ENCODE assay signal across 25 mouse cellular contexts in the genomic region with DNA sequence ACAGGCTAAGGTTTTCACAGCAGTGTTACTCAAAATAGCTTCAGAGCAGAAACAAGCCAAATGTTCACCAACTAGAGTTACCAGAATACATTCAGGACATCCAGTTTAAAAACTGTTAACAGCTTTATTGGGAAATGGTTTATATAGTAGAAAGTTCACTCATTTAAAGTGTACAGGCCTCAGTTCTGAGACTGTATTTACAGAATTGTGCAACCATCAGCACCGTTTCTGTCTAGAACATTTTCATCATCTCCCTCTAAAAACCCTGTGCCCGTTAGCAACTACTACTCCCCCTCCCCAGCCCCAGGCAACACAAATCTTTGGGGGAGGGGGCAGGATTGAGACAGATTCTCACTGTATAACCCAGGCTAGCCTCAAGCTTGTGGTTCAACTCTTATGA. TPM values are rescaled to one million over a fixed set of nuclear protein-coding genes. Genes with fewer than 3 reads are reported as not detected.
DNase-seq lines count a peak whose midpoint lies in the region; ATAC-seq and TF ChIP-seq lines count a peak whose summit lies in the region.
"Had no signal": no experiment of that assay in that cellular context is flagged by ENCODE, and none has a peak within 500 bp of the region (broad histone marks: within the 10 kb centered on the region; RNA-seq: fewer than 3 reads in every experiment).

No protein-coding gene starts in this region.

- H3K4me2 ChIP-seq in heart, embryonic 11.5 days, result no peak overlapping the region
- no peak overlapping the region for H3K4me2 ChIP-seq in liver, embryonic 12.5 days
- H3K4me2 ChIP-seq in midbrain, embryonic 11.5 days, result no peak overlapping the region
- H3K4me2 ChIP-seq in midbrain, embryonic 13.5 days (replicated peaks), result no peak overlapping the region
- H3K4me2 ChIP-seq: hindbrain, embryonic 12.5 days had no signal

- no peak for TF ChIP-seq CTCF in liver, adult 2 months (IDR thresholded peaks at IDR 0.05; ENCODE audit: low read depth, low read length)

- H3K4me3 ChIP-seq in heart, embryonic 10.5 days, result no peak overlapping the region
- H3K4me3 ChIP-seq in heart, embryonic 11.5 days (ENCODE audit: low read depth, low read length), result no peak overlapping the region
- no peak overlapping the region for H3K4me3 ChIP-seq in liver, adult 2 months (ENCODE audit: insufficient read depth, low read depth, low read length)
- H3K4me3 ChIP-seq in liver, embryonic 12.5 days, result no peak overlapping the region
- H3K4me3 ChIP-seq in midbrain, embryonic 11.5 days (ENCODE audit: low read depth, low read length), result no peak overlapping the region
- no peak overlapping the region for H3K4me3 ChIP-seq in midbrain, embryonic 13.5 days (replicated peaks)
- no peak overlapping the region for H3K4me3 ChIP-seq in forebrain, embryonic 10.5 days
- H3K4me3 ChIP-seq: embryonic facial prominence, embryonic 10.5 days; gastrocnemius, adult 2 months; hindbrain, embryonic 12.5 days had no signal

- no peak for TF ChIP-seq POLR2A in liver, adult 2 months (IDR thresholded peaks at IDR 0.05; ENCODE audit: extremely low read depth, insufficient read depth, low read length)

- no peak for ATAC-seq in heart, embryonic 11.5 days (replicated peaks; ENCODE audit: insufficient number of reproducible peaks, low FRiP score, low TSS enrichment)
- ATAC-seq in liver, embryonic 12.5 days, result no peak
- ATAC-seq in midbrain, embryonic 11.5 days (ENCODE audit: low FRiP score), result no peak
- no peak for ATAC-seq in midbrain, embryonic 13.5 days
- ATAC-seq: activated CD4-positive, CD25-positive, alpha-beta regulatory T cell, adult 4 months; forebrain, embryonic 14.5 days; hindbrain, embryonic 16.5 days; Patski had no signal

- peaks cover 52% of the 10 kb centered on the region for H3K4me1 ChIP-seq in heart, embryonic 10.5 days
- H3K4me1 ChIP-seq in heart, embryonic 11.5 days (ENCODE audit: control insufficient read depth, insufficient read depth, low read length), result peaks cover 20% of the 10 kb centered on the region
- peaks cover 15% of the 10 kb centered on the region for H3K4me1 ChIP-seq in liver, adult 2 months (ENCODE audit: control insufficient read depth, insufficient read depth, low read length)
- H3K4me1 ChIP-seq in liver, embryonic 12.5 days, result peaks cover 21% of the 10 kb centered on the region; the same call in 1 of the 2 replicates
- no peaks in the 10 kb centered on the region for H3K4me1 ChIP-seq in midbrain, embryonic 11.5 days (ENCODE audit: control insufficient read depth, insufficient read depth, low read length)
- H3K4me1 ChIP-seq in midbrain, embryonic 13.5 days (replicated peaks), result peaks cover 8% of the 10 kb centered on the region
- peaks cover 21% of the 10 kb centered on the region for H3K4me1 ChIP-seq in forebrain, embryonic 10.5 days

- peak overlapping the region; percentile 52; the same call in 1 of the 2 replicates for H3K27ac ChIP-seq in heart, embryonic 10.5 days
- no peak overlapping the region for H3K27ac ChIP-seq in heart, embryonic 11.5 days (ENCODE audit: low read depth, low read length)
- H3K27ac ChIP-seq in liver, adult 2 months (replicated peaks; ENCODE audit: insufficient read depth, low read depth, low read length), result peak overlapping the region; percentile 66
- H3K27ac ChIP-seq in liver, embryonic 12.5 days, result no peak overlapping the region
- H3K27ac ChIP-seq in midbrain, embryonic 11.5 days (ENCODE audit: low read depth, low read length), result no peak overlapping the region
- no peak overlapping the region for H3K27ac ChIP-seq in midbrain, embryonic 13.5 days
- no peak overlapping the region for H3K27ac ChIP-seq in forebrain, embryonic 10.5 days
- H3K27ac ChIP-seq: embryonic facial prominence, embryonic 10.5 days; gastrocnemius, adult 2 months; hindbrain, embryonic 12.5 days had no signal

- H3K9me3 ChIP-seq in heart, embryonic 10.5 days, result no peaks in the 10 kb centered on the region
- no peaks in the 10 kb centered on the region for H3K9me3 ChIP-seq in heart, embryonic 11.5 days (replicated peaks; ENCODE audit: control insufficient read depth, low read length)
- H3K9me3 ChIP-seq in liver, embryonic 12.5 days (replicated peaks), result no peaks in the 10 kb centered on the region
- H3K9me3 ChIP-seq in midbrain, embryonic 11.5 days (ENCODE audit: control insufficient read depth, low read length), result no peaks in the 10 kb centered on the region
- no peaks in the 10 kb centered on the region for H3K9me3 ChIP-seq in midbrain, embryonic 13.5 days
- no peaks in the 10 kb centered on the region for H3K9me3 ChIP-seq in forebrain, embryonic 10.5 days
- H3K9me3 ChIP-seq: embryonic facial prominence, embryonic 10.5 days; hindbrain, embryonic 12.5 days had no signal

- no peak overlapping the region for H3K9ac ChIP-seq in heart, embryonic 11.5 days (ENCODE audit: low read depth, low read length)
- H3K9ac ChIP-seq in liver, adult 2 months (ENCODE audit: low read depth, low read length), result no peak overlapping the region
- no peak overlapping the region for H3K9ac ChIP-seq in liver, embryonic 12.5 days
- H3K9ac ChIP-seq in midbrain, embryonic 11.5 days (ENCODE audit: low read length), result no peak overlapping the region
- no peak overlapping the region for H3K9ac ChIP-seq in midbrain, embryonic 13.5 days (replicated peaks)
- H3K9ac ChIP-seq: hindbrain, embryonic 12.5 days had no signal

- no peak for DNase-seq in heart, embryonic 10.5 days (ENCODE audit: low spot score)
- peak; percentile 78 for DNase-seq in liver, adult 2 months (ENCODE audit: extremely low read depth, low read depth, low spot score)
- peak; percentile 65 for DNase-seq in midbrain, embryonic 11.5 days (ENCODE audit: low spot score, missing footprints)
- no peak for DNase-seq in forebrain, embryonic 10.5 days (ENCODE audit: extremely low spot score, low spot score)
- DNase-seq: adrenal gland, adult 2 months; adrenal gland, postnatal 25 days; cerebellum, adult 11 months; cerebellum, adult 9-10 months; cerebellum, postnatal 36 days; gastrocnemius, adult 2 months; gastrocnemius, postnatal 25 days; heart, postnatal 10 days; heart, postnatal 4 days had no signal

- 57% methylated on average over 2 of the region's 2 CpGs for WGBS in heart, embryonic 10.5 days
- WGBS in heart, embryonic 11.5 days (ENCODE audit: insufficient replicate concordance), result 74% methylated on average over 2 of the region's 2 CpGs
- 20% methylated on average over 2 of the region's 2 CpGs for WGBS in liver, adult 2 months
- whole genome bisulfite sequencing in liver, embryonic 12.5 days (ENCODE audit: insufficient replicate concordance), result 44% methylated on average over 2 of the region's 2 CpGs
- 80% methylated on average over 2 of the region's 2 CpGs for WGBS in midbrain, embryonic 11.5 days
- 83% methylated on average over 2 of the region's 2 CpGs for WGBS in midbrain, embryonic 13.5 days
- 82% methylated on average over 2 of the region's 2 CpGs for WGBS in forebrain, embryonic 10.5 days

- no peaks in the 10 kb centered on the region for H3K36me3 ChIP-seq in heart, embryonic 10.5 days
- H3K36me3 ChIP-seq in heart, embryonic 11.5 days (ENCODE audit: control insufficient read depth, insufficient read depth, low read length), result no peaks in the 10 kb centered on the region
- H3K36me3 ChIP-seq in liver, adult 2 months (ENCODE audit: control insufficient read depth, insufficient read depth, low read length), result no peaks in the 10 kb centered on the region
- no peaks in the 10 kb centered on the region for H3K36me3 ChIP-seq in liver, embryonic 12.5 days
- no peaks in the 10 kb centered on the region for H3K36me3 ChIP-seq in midbrain, embryonic 11.5 days (ENCODE audit: control insufficient read depth, insufficient read depth, low read length)
- H3K36me3 ChIP-seq in midbrain, embryonic 13.5 days, result no peaks in the 10 kb centered on the region
- no peaks in the 10 kb centered on the region for H3K36me3 ChIP-seq in forebrain, embryonic 10.5 days (replicated peaks)
- H3K36me3 ChIP-seq: embryonic facial prominence, embryonic 10.5 days; hindbrain, embryonic 12.5 days had no signal

- H3K79me2 ChIP-seq in liver, adult 2 months (ENCODE audit: control insufficient read depth, insufficient read depth, low read length), result no peaks in the 10 kb centered on the region

- H3K27me3 ChIP-seq in heart, embryonic 10.5 days (ENCODE audit: insufficient read depth, poor library complexity, severe bottlenecking), result peaks cover 41% of the 10 kb centered on the region
- peaks cover 3% of the 10 kb centered on the region for H3K27me3 ChIP-seq in heart, embryonic 11.5 days (ENCODE audit: control insufficient read depth, insufficient read depth, low read length)
- no peaks in the 10 kb centered on the region for H3K27me3 ChIP-seq in liver, adult 2 months (ENCODE audit: control insufficient read depth, insufficient read depth, low read length)
- H3K27me3 ChIP-seq in liver, embryonic 12.5 days (replicated peaks), result peaks cover 65% of the 10 kb centered on the region
- no peaks in the 10 kb centered on the region for H3K27me3 ChIP-seq in midbrain, embryonic 11.5 days (ENCODE audit: control insufficient read depth, insufficient read depth, low read length)
- H3K27me3 ChIP-seq in midbrain, embryonic 13.5 days, result peaks cover 9% of the 10 kb centered on the region
- H3K27me3 ChIP-seq in forebrain, embryonic 10.5 days (ENCODE audit: poor library complexity, severe bottlenecking), result peaks cover 72% of the 10 kb centered on the region
- H3K27me3 ChIP-seq: CH12.LX, Patski had no signal

RNA-seq across cellular contexts. Expression of gene Adora1, which starts 7.1 kb away (rescaled TPM):
- polyA plus RNA-seq in heart, embryonic 10.5 days (2016; fragmentation: Nextera tagmentation; extraction: Ambion mirVana), result 8.0 and 8.1 TPM in 2 replicates
- 4.4 and 6.7 TPM in 2 replicates for polyA plus RNA-seq in heart, embryonic 11.5 days (2014; fragmentation: Nextera tagmentation; extraction: Ambion mirVana)
- total RNA-seq in liver, adult 2 months (2014; rRNA removed), result 3.2 and 6.6 TPM in 2 replicates
- polyA plus RNA-seq in liver, adult 2 months (2012; rRNA removed), result 17.0 and 27.2 TPM in 2 replicates
- 0.06 and 0.16 TPM in 2 replicates for polyA plus RNA-seq in liver, embryonic 12.5 days (2016; fragmentation: Nextera tagmentation; extraction: Ambion mirVana)
- polyA plus RNA-seq in midbrain, embryonic 11.5 days (2014; fragmentation: Nextera tagmentation; extraction: Ambion mirVana), result 0.07 and 0.08 TPM in 2 replicates
- polyA plus RNA-seq in midbrain, embryonic 13.5 days (2015; fragmentation: Nextera tagmentation; extraction: Ambion mirVana), result 4.6 TPM in 2 replicates
- polyA plus RNA-seq in forebrain, embryonic 10.5 days (2016; fragmentation: Nextera tagmentation; extraction: Ambion mirVana), result 0.14 and 0.36 TPM in 2 replicates
- total RNA-seq: CH12.LX; granulocyte monocyte progenitor cell, adult 5-6 weeks had no signal

RNA-seq across cellular contexts. Expression of gene Myog, which starts 47.5 kb away (rescaled TPM):
- polyA plus RNA-seq in heart, embryonic 10.5 days (2016; fragmentation: Nextera tagmentation; extraction: Ambion mirVana), result 0.86 and 2.3 TPM in 2 replicates
- polyA plus RNA-seq in heart, embryonic 11.5 days (2014; fragmentation: Nextera tagmentation; extraction: Ambion mirVana), result 3.7 and 4.2 TPM in 2 replicates
- total RNA-seq in liver, adult 2 months (2014; rRNA removed), result not detected in 2 replicates
- polyA plus RNA-seq in liver, adult 2 months (2012; rRNA removed), result not detected in 2 replicates
- 1.1 and 4.9 TPM in 2 replicates for polyA plus RNA-seq in liver, embryonic 12.5 days (2016; fragmentation: Nextera tagmentation; extraction: Ambion mirVana)
- not detected in 2 replicates for polyA plus RNA-seq in midbrain, embryonic 11.5 days (2014; fragmentation: Nextera tagmentation; extraction: Ambion mirVana)
- not detected in 2 replicates for polyA plus RNA-seq in midbrain, embryonic 13.5 days (2015; fragmentation: Nextera tagmentation; extraction: Ambion mirVana)
- not detected in 2 replicates for polyA plus RNA-seq in forebrain, embryonic 10.5 days (2016; fragmentation: Nextera tagmentation; extraction: Ambion mirVana)
- total RNA-seq: adrenal gland, adult 2 months; adrenal gland, postnatal 25 days; CH12.LX; granulocyte monocyte progenitor cell, adult 5-6 weeks; heart, adult 8-10 months; heart, postnatal 10 days had no signal
- polyA plus RNA-seq: activated CD4-positive, CD25-positive, alpha-beta regulatory T cell, adult 4 months; adrenal gland, adult 2 months; forebrain, embryonic 14.5 days; hindbrain, embryonic 16.5 days; Patski had no signal

RNA-seq across cellular contexts. Expression of gene Mybph, which starts 49.0 kb away (rescaled TPM):
- 0.33 and 0.43 TPM in 2 replicates for polyA plus RNA-seq in heart, embryonic 10.5 days (2016; fragmentation: Nextera tagmentation; extraction: Ambion mirVana)
- polyA plus RNA-seq in heart, embryonic 11.5 days (2014; fragmentation: Nextera tagmentation; extraction: Ambion mirVana), result 1.0 and 1.2 TPM in 2 replicates
- total RNA-seq in liver, adult 2 months (2014; rRNA removed), result not detected in 2 replicates
- polyA plus RNA-seq in liver, adult 2 months (2012; rRNA removed), result not detected in 2 replicates
- polyA plus RNA-seq in liver, embryonic 12.5 days (2016; fragmentation: Nextera tagmentation; extraction: Ambion mirVana), result 0.37 and 1.1 TPM in 2 replicates
- polyA plus RNA-seq in midbrain, embryonic 11.5 days (2014; fragmentation: Nextera tagmentation; extraction: Ambion mirVana), result 0.12 and 0.22 TPM in 2 replicates
- polyA plus RNA-seq in midbrain, embryonic 13.5 days (2015; fragmentation: Nextera tagmentation; extraction: Ambion mirVana), result 0.09 and 0.19 TPM in 2 replicates
- polyA plus RNA-seq in forebrain, embryonic 10.5 days (2016; fragmentation: Nextera tagmentation; extraction: Ambion mirVana), result 0.46 and 0.65 TPM in 2 replicates
- total RNA-seq: adrenal gland, postnatal 25 days; granulocyte monocyte progenitor cell, adult 5-6 weeks; heart, postnatal 4 days had no signal
- polyA plus RNA-seq: activated CD4-positive, CD25-positive, alpha-beta regulatory T cell, adult 4 months; Patski had no signal

Comparison
In these comparisons a context has a peak if more than half of its experiments do, and no peak if none do; other contexts are left out.
1. H3K27ac ChIP-seq: peak in heart, embryonic 10.5 days (single experiment) and liver, adult 2 months (single experiment); none in heart, embryonic 11.5 days (single experiment), liver, embryonic 12.5 days (single experiment), midbrain, embryonic 11.5 days (single experiment), midbrain, embryonic 13.5 days (single experiment) and forebrain, embryonic 10.5 days (single experiment).
2. DNase-seq: peak in liver, adult 2 months (single experiment) and midbrain, embryonic 11.5 days (single experiment); none in heart, embryonic 10.5 days (single experiment) and forebrain, embryonic 10.5 days (single experiment).